Mouse (Mus musculus): ENCODE measurements around the gene Chaf1a. TPM values are rescaled to one million over a fixed set of nuclear protein-coding genes. Genes with fewer than 3 reads are reported as not detected.

Chaf1a gene
- polyA plus RNA-seq, 1 experiment from 2014 or later: 22.0 TPM

- Histone ChIP-seq H3K4me2 (no peak overlapping the region), H3K36me3 (peaks cover 44% of the 10 kb centered on the region), H3K9ac (0 out of 2 replicates have a peak overlapping the region, but pooled peaks have one; percentile 13), H3K27me3 (replicated peaks) (no peaks in the 10 kb centered on the region), H3K27ac (ENCODE audit: poor library complexity, severe bottlenecking) (no peak overlapping the region), H3K9me3 (replicated peaks) (no peaks in the 10 kb centered on the region), H3K4me3 (no peak overlapping the region), H3K4me1 (replicated peaks) (peaks cover 69% of the 10 kb centered on the region)
- 75% methylated on average over 4 of the region's 4 CpGs for WGBS
- no peak for ATAC-seq (ENCODE audit: insufficient number of reproducible peaks, low FRiP score)
These were observed 18.9 kb upstream of the Chaf1a start for GRCm38 (mm10) chr17:56021161-56021910.

GRCm38 (mm10) chr17:56022131-56022988 is 17.9 kb upstream of the Chaf1a start:
- 94% methylated on average over 2 of the region's 2 CpGs for WGBS
- H3K27ac ChIP-seq (ENCODE audit: poor library complexity, severe bottlenecking): no peak overlapping the region
- no peak overlapping the region for H3K4me2 ChIP-seq
- peaks cover 36% of the 10 kb centered on the region for H3K36me3 ChIP-seq
- no peak overlapping the region for H3K9ac ChIP-seq
- no peaks in the 10 kb centered on the region for H3K9me3 ChIP-seq (replicated peaks)
- H3K4me1 ChIP-seq (replicated peaks): peaks cover 79% of the 10 kb centered on the region
- ATAC-seq (ENCODE audit: insufficient number of reproducible peaks, low FRiP score): no peak
- H3K4me3 ChIP-seq: no peak overlapping the region
- H3K27me3 ChIP-seq (replicated peaks): no peaks in the 10 kb centered on the region

- no peak for ATAC-seq (ENCODE audit: insufficient number of reproducible peaks, low FRiP score)
These were observed 17.3 kb upstream of the Chaf1a start for GRCm38 (mm10) chr17:56022989-56023290.

GRCm38 (mm10) chr17:56023386-56023785 is 16.9 kb upstream of the Chaf1a start:
- Histone ChIP-seq H3K4me2 (no peak overlapping the region), H3K27me3 (replicated peaks) (no peaks in the 10 kb centered on the region), H3K27ac (ENCODE audit: poor library complexity, severe bottlenecking) (peak overlapping the region; percentile 36; the same call in 1 of the 2 replicates), H3K4me3 (no peak overlapping the region), H3K9ac (no peak overlapping the region; the same call in 1 of the 2 replicates), H3K4me1 (replicated peaks) (peaks cover 86% of the 10 kb centered on the region), H3K9me3 (replicated peaks) (no peaks in the 10 kb centered on the region), H3K36me3 (peaks cover 33% of the 10 kb centered on the region)
- ATAC-seq (ENCODE audit: insufficient number of reproducible peaks, low FRiP score): no peak
- WGBS: 39% methylated on average over 5 of the region's 5 CpGs

More at GRCm38 (mm10) chr17:56022989-56023290, 17.3 kb upstream of the Chaf1a start:
- Histone ChIP-seq H3K27me3 (replicated peaks) (no peaks in the 10 kb centered on the region), H3K27ac (ENCODE audit: poor library complexity, severe bottlenecking) (no peak overlapping the region), H3K9me3 (replicated peaks) (no peaks in the 10 kb centered on the region), H3K4me3 (no peak overlapping the region), H3K4me1 (replicated peaks) (peaks cover 85% of the 10 kb centered on the region), H3K4me2 (no peak overlapping the region), H3K36me3 (peaks cover 35% of the 10 kb centered on the region), H3K9ac (no peak overlapping the region; the same call in 1 of the 2 replicates)
- WGBS: 82% methylated on average over 4 of the region's 4 CpGs

- H3K4me1 ChIP-seq (replicated peaks): peaks cover 87% of the 10 kb centered on the region
- WGBS: 45% methylated on average over 2 of the region's 2 CpGs
- H3K27me3 ChIP-seq (replicated peaks): no peaks in the 10 kb centered on the region
- no peak for ATAC-seq (ENCODE audit: insufficient number of reproducible peaks, low FRiP score)
- H3K9ac ChIP-seq: 0 out of 2 replicates have a peak overlapping the region, but pooled peaks have one; percentile 46
- no peak overlapping the region for H3K4me2 ChIP-seq
- no peak overlapping the region for H3K27ac ChIP-seq (ENCODE audit: poor library complexity, severe bottlenecking)
- peaks cover 32% of the 10 kb centered on the region for H3K36me3 ChIP-seq
- H3K4me3 ChIP-seq: no peak overlapping the region
- no peaks in the 10 kb centered on the region for H3K9me3 ChIP-seq (replicated peaks)
These were observed 15.8 kb upstream of the Chaf1a start for GRCm38 (mm10) chr17:56024476-56024875.

GRCm38 (mm10) chr17:56024931-56025330 is 15.3 kb upstream of the Chaf1a start:
- H3K36me3 ChIP-seq: peaks cover 30% of the 10 kb centered on the region

GRCm38 (mm10) chr17:56026303-56026702 is 13.9 kb upstream of the Chaf1a start:
- ATAC-seq (ENCODE audit: insufficient number of reproducible peaks, low FRiP score): no peak
- Histone ChIP-seq H3K9ac (no peak overlapping the region), H3K9me3 (replicated peaks) (no peaks in the 10 kb centered on the region), H3K4me3 (no peak overlapping the region), H3K27ac (ENCODE audit: poor library complexity, severe bottlenecking) (peak overlapping the region; percentile 70), H3K27me3 (replicated peaks) (no peaks in the 10 kb centered on the region), H3K4me1 (replicated peaks) (peaks cover 84% of the 10 kb centered on the region), H3K4me2 (no peak overlapping the region), H3K36me3 (peaks cover 26% of the 10 kb centered on the region)
- 53% methylated on average over 1 of the region's 1 CpGs for WGBS

More at GRCm38 (mm10) chr17:56024931-56025330, 15.3 kb upstream of the Chaf1a start:
- H3K4me1 ChIP-seq (replicated peaks): peaks cover 84% of the 10 kb centered on the region
- WGBS: 52% methylated on average over 5 of the region's 5 CpGs
- no peaks in the 10 kb centered on the region for H3K9me3 ChIP-seq (replicated peaks)
- H3K9ac ChIP-seq: no peak overlapping the region
- H3K27ac ChIP-seq (ENCODE audit: poor library complexity, severe bottlenecking): 0 out of 2 replicates have a peak overlapping the region, but pooled peaks have one; percentile 2
- no peak for ATAC-seq (ENCODE audit: insufficient number of reproducible peaks, low FRiP score)
- no peak overlapping the region for H3K4me3 ChIP-seq
- H3K27me3 ChIP-seq (replicated peaks): no peaks in the 10 kb centered on the region
- H3K4me2 ChIP-seq: no peak overlapping the region

- Histone ChIP-seq H3K27me3 (replicated peaks) (no peaks in the 10 kb centered on the region), H3K9ac (0 out of 2 replicates have a peak overlapping the region, but pooled peaks have one; percentile 13), H3K36me3 (peaks cover 26% of the 10 kb centered on the region), H3K4me1 (replicated peaks) (peaks cover 88% of the 10 kb centered on the region), H3K4me2 (no peak overlapping the region), H3K9me3 (replicated peaks) (no peaks in the 10 kb centered on the region), H3K4me3 (no peak overlapping the region), H3K27ac (ENCODE audit: poor library complexity, severe bottlenecking) (peak overlapping the region; percentile 70)
- no peak for ATAC-seq (ENCODE audit: insufficient number of reproducible peaks, low FRiP score)
- 69% methylated on average over 1 of the region's 1 CpGs for WGBS
These were observed 13.4 kb upstream of the Chaf1a start for GRCm38 (mm10) chr17:56026881-56027280.

GRCm38 (mm10) chr17:56027801-56028441 is 12.3 kb upstream of the Chaf1a start:
- H3K36me3 ChIP-seq: peaks cover 26% of the 10 kb centered on the region
- no peaks in the 10 kb centered on the region for H3K27me3 ChIP-seq (replicated peaks)
- H3K4me3 ChIP-seq: no peak overlapping the region
- H3K4me2 ChIP-seq: no peak overlapping the region
- H3K27ac ChIP-seq (ENCODE audit: poor library complexity, severe bottlenecking): 0 out of 2 replicates have a peak overlapping the region, but pooled peaks have one; percentile 22
- no peak for ATAC-seq (ENCODE audit: insufficient number of reproducible peaks, low FRiP score)
- 0 out of 2 replicates have a peak overlapping the region, but pooled peaks have one; percentile 13 for H3K9ac ChIP-seq
- no peaks in the 10 kb centered on the region for H3K9me3 ChIP-seq (replicated peaks)
- peaks cover 88% of the 10 kb centered on the region for H3K4me1 ChIP-seq (replicated peaks)
- WGBS: 89% methylated on average over 5 of the region's 5 CpGs

- H3K4me2 ChIP-seq: no peak overlapping the region
- peaks cover 88% of the 10 kb centered on the region for H3K4me1 ChIP-seq (replicated peaks)
- ATAC-seq (ENCODE audit: insufficient number of reproducible peaks, low FRiP score): no peak
- H3K27ac ChIP-seq (ENCODE audit: poor library complexity, severe bottlenecking): no peak overlapping the region
- peaks cover 44% of the 10 kb centered on the region for H3K36me3 ChIP-seq
- no peak overlapping the region for H3K4me3 ChIP-seq
- H3K9me3 ChIP-seq (replicated peaks): no peaks in the 10 kb centered on the region
- H3K27me3 ChIP-seq (replicated peaks): no peaks in the 10 kb centered on the region
- 86% methylated on average over 9 of the region's 9 CpGs for WGBS
- no peak overlapping the region for H3K9ac ChIP-seq
These were observed 9.9 kb upstream of the Chaf1a start for GRCm38 (mm10) chr17:56030238-56030870.
